Mouse (Mus musculus): ENCODE results near the gene Chrnb4.

GRCm38 (mm10) chr9:55048211-55048880, at the start of gene Chrnb4:
- TF ChIP-seq CTCF (IDR thresholded peaks at IDR 0.05; ENCODE audit: low read depth, low read length) (no peak), GATA1 (IDR thresholded peaks at IDR 0.05; ENCODE audit: borderline replicate concordance, low read length) (no peak), TAL1 (conservative IDR thresholded peaks at IDR 0.05; ENCODE audit: low read depth, low read length) (no peak)
